Mouse (Mus musculus) left cerebral cortex, postnatal 14 days (tissue): ENCODE results near the gene Rpl10. TPM values are rescaled to one million over a fixed set of nuclear protein-coding genes. Genes with fewer than 3 reads are reported as not detected.
A peak's percentile ranks its signal among the peaks of the same experiment; 100 is the strongest.

Source experiments
- DNase-seq, 2 experiments: peaks; one replicate each; pipeline ENCODE4 v3.0.0; 2021 to 2022; ENCODE audit warnings: low spot score in 2 of 2, mixed read lengths in 1 of 2
- intact Hi-C: fragments of 180-260 bp; cut with DNase I; formaldehyde crosslinking; loops from one replicate; pipeline ENCODE4 v1.15.1; 2025
- microRNA-seq, 2 experiments: library from miRNA; unstranded; fragments of <30 nt; microRNA quantifications; one replicate each; pipeline ENCODE4 v1.2.0; 2022
- total RNA-seq, 2 experiments: library from RNA; stranded (reverse); gene quantifications; 2 replicates each; pipeline ENCODE4 v1.2.3; 2021

Rpl10 gene
- total RNA-seq, 2 experiments from 2014 or later, result 124 to 140 TPM

DNA sequence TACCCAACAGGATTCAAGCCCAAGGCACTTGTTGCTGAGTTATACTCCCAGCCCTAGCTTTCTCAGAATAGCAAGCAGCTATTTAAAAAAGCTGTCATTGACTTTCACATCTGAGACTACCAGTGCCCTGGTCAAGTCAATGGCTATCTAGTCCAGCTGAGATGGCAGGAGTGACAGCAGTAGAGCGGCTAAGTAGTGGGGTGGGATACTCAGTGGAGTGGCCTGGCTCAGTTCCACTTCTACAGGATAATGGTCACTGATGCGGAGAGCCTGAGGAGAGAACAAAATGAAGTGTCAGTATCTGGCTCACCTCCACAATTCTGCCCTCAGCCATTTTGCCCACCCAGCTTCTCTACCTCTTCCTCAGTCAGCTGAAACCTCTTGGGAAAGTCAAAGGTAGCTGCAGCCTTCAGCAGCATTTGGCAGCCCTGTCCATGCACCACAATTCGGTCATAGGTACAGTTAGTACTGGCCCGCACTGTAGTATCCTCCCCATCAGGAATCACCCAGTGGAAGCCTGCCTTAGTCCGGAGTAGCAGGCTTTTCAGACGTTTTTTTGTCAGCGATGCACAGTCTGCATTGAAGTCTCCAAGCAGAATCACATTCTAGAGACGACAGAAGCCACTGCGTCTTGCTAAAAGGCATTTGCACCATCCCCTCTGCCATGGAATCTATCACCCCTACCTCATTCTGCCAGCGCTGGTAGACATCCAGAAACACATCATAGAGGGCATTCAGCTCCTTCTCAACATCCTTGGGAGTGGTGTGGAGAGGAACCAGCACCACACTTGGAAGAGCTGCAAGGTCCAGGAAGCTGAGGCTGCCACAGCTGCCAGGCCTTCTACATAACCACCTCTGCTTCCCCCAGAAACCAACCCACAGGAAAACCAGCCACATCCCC is 3.1 kb downstream of the Rpl10 start:
- no peak for DNase-seq
- intact Hi-C loops, result no loop called here

DNA sequence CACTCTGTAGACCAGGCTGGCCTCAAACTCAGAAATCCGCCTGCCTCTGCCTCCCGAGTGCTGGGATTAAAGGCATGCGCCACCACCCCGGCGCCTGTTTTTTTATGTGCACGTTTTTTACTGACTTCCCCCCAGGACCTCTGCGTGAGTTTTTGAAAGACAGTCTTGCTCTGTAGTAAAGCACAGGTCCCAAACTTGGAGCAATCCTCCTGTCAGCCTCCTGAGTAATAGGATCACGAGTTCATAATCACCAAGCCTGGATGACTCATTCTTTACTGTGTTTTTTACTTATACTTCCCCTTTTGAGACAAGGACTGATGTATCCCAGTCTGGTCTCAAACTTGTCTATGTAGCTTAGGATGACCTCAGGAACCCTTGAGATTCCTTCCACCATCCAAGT is 7.3 kb downstream of the Rpl10 start:
- DNase-seq, result no peak
- intact Hi-C loops, result no loop called here

DNA sequence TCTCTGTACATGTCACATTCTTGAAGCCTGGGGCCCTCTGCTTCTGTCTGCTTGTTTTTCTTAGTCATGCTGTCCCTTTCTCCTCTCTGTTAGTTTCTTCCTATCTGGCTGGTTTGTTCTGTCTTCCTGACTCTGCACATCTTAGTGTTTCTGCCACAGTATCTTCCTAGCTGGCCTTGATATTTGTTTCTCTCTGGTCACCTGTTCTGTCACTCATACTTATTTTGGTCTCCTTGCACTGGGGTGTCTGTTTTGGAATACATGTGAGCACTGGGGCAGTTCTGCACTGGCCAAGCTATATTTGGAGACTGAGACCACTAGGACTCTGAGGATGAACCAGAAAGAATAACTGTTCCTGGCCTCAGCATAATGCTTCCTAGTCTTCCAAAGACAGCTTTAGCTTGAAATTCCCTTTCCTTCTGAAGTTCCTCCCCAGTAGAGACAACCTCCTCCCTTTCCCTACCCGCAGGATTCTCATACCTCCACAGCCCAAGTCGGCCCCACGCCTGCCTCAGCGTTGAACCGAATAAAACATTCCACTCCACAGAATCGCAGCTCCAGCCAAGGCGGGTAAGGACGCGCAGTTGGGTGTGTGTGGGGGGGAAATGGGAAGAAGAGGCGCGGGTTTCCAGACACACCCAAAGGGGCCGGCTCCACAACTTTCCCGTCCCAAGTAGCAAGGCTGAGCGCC is 10.6 kb downstream of the Rpl10 start:
- DNase-seq, result no peak
- intact Hi-C loops, result no loop called here

DNA sequence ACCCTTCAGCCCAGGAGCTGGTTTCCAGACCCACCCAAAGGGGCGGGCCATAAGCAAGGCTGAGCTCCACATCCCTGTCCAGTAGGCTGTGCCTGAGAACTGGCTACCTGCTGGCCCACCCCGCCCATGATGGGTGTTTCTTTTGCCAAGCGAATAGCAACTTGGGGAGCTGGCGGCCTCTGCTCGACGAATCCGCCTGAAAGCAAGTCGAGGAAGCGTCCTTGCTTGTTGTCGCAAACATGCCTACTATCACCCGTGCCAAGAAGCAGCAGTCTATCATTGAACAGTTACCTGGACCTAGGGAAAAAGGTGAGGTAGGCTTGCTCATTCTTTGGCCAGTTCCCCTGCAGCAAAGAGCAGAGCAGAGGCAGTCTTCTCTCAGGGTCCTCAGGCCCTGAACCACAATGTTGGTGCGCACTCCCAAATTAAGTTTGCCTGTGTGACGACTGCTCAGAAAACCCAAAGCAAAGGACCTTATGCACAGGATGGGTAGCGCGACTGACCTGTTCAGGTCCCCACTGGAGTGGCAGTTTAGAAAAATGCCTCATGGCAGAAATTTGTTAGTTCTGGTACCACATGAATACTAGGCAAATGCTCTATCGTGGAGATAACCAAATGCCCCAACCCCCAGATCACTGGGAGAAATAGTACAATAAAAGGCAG is 11.3 kb downstream of the Rpl10 start, which contains the start of the genes Taz and Dnase1l1:
Taz (plus strand) TSS at position 181 of the 663 bp plus-strand sequence.
Dnase1l1 (minus strand) TSS at position 606 of the 663 bp plus-strand sequence.
- intact Hi-C loops, result no loop called here
- peak; percentile 28 to 61 for DNase-seq

DNA sequence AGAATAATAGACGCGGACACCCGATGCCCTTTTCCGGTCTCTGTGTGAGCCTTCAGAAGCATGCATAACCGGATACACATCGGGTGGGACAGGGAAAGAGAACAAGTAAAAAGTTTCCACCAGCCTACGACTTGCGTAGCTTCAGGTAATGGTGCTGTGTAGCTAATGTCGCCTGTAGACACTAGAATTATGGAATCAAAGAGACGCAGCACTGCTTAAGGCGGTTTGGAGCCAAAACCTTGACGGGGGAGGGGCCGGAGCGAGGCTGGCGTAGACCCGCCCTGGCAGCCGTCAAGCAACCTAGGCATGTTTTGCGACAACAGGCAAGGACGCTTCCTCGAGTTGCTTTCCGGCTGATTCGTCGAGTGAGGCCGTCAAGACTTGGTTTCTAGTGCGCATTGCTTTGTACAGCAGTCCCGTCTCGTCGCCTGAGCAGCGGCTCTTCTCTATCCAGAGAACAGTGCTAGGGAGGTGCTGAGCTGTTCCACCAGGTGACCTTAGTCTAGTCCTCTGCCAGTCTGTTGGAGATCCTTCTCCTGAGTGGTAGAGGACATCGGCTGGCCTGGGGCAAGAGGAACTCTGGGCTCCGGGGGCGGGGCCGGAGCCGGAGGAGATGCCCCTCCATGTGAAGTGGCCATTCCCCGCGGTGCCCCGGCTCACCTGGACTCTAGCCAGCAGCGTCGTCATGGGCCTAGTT is 11.9 kb downstream of the Rpl10 start:
- DNase-seq, result peak; percentile 86 to 89

DNA sequence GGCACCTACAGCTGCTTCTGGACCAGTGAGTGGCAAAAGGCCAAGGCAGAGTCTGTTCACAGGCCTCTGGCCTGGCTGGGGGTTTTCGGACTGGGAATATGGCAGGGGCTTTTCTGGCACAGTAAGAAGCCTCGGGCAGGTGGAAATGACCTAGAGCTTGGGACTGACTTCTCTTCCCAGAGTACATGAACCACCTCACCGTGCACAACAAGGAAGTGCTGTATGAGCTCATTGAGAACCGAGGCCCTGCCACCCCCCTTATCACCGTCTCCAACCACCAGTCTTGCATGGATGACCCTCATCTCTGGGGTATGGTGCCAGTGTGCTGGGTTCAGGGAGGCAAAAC is 12.5 kb downstream of the Rpl10 start:
- no peak for DNase-seq
- intact Hi-C loops, result no loop called here

More for the DNA sequence above, 11.9 kb downstream of the Rpl10 start:
- intact Hi-C loops, result no loop called here

DNA sequence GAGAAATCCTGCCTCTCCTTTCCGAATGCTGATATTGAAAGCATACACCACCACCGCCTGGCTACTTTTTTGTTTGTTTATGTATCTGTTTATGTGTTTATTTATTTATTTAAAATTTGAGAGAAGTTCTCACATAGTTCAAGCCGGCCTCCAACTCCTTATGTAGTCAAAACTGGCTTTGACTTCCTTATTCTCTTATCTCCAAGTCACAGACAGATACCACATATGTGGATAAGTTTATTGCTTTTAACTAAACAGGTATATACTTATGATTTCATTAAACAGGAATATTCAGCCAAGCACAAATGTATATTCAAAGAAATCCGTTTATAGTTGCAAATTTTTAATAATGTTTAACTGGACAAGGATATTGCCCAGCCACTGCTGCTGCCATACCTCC is 22.8 kb downstream of the Rpl10 start:
- no peak for DNase-seq
- intact Hi-C loops, result no loop called here

DNA sequence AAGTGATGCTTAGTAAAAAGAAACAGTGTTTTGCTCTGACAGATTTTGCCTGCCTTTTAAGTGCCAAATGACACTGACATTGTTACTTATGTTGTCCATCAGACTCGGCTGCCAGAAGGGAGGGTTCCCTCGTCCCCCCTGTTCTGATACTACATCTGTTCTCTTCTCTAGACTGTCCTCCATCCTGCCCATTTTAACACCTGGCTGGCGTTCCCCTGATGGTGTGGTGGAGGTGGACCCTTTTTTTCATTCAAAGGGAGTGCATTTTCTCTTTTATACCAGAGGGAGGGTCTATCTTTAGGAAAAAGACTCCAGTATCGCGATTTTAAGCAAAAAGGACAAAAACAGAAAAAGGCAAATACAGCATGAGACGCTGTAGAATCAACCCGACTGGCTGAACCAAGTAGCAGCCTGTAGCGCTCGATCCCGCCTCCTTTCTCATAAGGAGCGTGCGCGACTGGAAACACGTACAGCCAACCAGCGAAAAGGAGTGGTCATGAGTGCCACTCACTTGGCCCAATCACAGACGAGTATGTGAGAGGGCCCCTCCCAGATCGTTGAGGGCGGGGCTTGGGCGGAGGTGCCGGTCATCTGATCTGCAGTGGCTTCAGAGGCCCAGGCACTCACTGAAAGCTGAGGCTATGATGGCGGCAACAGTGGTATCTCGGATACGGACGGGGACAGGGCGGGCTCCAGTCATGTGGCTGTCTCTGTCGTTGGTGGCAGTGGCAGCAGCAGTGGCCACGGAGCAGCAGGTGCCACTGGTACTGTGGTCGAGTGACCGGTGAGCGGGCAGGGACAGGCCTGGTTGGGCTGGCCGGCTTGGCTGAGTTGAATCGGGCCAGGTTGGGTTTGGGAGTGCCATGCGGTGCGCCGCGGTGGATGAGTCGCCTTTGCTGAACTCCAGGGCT is 26.2 kb downstream of the Rpl10 start, which contains the start of gene Atp6ap1:
Atp6ap1 (plus strand) TSS at position 560 of the 911 bp plus-strand sequence.
- peak; percentile 93 to 96 for DNase-seq
- intact Hi-C loops, result no loop called here

DNA sequence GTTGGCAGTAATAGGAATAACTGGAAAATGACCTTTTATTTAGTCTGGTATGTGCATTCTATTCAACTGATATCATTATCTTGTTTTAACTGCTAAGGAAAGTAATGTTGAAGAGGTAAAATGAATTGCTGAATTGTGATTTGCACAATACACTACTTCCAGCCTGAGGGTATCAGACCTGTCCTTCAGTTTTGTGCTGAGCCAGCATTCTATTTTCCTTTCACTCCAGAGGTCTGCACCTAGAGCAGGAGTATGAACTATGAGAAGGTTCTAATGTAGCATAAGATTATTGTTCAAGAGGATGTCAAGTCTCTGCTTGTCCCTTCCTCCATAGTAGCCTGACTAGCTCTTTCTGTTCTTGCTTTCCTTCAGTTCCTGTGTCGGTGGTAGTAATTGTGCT is 27.7 kb downstream of the Rpl10 start:
- DNase-seq, result no peak
- intact Hi-C loops, result no loop called here

DNA sequence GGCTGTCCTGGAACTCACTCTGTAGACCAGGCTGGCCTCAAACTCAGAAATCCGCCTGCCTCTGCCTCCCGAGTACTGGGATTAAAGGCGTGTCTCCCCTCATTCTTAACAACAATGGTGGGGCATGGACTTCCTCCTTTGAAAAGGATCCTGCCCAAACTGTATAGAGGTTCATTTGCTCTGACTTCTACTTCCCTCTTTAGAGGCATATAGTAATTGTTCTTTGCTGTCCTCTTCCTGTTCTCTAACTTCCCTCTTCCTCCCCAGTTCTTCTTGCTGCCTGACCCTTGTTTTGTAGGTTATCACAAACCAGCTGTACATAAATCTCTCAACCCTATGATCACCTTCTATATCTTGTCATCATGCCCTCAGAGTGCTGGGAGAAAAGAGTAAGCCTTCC is 29.1 kb downstream of the Rpl10 start:
- DNase-seq, result no peak
- intact Hi-C loops, result no loop called here

DNA sequence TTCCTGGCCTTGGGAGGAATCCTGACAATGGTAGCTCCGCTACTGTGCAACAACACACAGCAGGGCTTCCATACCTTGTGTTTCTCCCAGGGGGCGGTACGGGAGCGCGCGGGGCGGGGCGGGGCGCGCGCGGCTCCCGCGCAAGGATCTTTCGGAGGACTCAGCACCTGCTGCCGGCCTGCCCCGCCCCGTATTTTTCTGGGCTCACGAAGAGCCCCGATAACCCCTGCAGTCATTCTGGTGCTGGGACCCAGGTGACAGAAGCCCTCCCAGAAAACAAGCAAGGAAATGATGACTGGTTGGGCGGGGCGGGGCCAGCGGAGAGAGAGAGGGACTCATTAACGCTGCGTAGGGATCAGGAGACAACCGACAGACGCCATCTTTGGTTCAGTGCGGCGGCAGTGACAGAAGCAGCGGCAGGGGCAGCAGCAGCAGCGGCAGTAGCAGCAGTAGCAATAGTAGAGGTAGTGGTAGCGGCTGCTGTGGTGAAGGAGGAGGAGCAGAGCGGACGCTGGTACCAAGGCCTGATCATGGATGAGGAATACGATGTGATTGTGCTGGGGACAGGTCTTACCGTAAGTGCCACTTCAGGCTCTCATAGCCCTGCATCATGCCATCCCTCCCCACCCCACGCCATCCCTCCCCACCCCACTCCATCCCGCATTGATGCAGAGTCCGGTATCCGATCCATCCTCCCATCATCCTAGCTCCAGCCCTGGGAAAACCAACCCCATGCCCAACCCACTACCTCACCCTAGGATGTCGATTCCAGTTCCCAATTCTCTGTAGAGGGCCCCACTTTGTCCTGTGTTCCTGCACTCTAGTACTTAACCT is 34.5 kb downstream of the Rpl10 start, which contains the start of gene Gdi1:
Gdi1 (plus strand) TSS at position 132 of the 834 bp plus-strand sequence.
- DNase-seq, result peak; percentile 64 to 71
- intact Hi-C loops, result no loop called here

DNA sequence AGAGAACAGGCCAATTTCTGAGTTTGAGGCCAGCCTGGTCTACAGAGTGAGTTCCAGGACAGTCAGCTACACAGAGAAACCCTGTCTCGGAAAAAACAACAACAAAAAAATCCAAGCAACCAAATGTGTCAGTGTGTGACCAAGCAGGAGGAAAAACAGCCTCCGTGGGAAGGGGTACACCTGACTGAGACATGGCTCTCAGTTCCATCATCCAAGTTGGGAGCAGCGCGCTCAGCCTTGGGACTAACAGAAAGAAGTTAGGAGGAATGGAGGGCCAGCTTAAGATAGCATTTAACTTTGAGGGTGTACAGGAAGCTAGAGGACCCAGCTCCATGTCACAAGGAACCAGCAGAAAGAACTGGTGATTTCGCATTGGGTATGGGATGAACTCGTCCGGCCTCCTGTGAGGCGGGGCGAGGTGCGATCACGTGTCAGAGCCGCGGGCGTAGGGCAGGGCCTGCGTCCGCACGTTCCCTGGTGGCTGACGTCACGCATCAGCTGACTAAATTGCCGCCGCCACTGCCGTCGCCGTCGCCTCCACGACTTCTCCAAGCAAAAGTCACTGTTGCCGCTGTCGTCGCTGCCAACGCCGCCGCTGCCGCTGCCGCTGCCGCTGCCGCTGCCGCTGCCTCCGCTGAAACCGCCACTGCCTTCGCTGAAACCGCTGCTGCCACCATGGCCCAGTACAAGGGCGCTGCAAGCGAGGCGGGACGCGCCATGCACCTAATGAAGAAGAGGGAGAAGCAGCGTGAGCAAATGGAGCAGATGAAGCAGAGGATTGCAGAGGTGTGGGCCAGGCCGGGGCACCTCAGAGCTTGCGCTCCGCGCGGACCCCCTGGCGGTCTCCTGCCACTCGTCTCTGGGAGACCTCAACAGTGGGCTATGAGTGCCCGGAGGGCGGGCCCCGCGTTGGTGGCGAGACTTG is 42.2 kb downstream of the Rpl10 start, which contains the start of gene Fam50a:
Fam50a (plus strand) TSS at position 494 of the 925 bp plus-strand sequence.
- peak; percentile 89 to 90 for DNase-seq
- intact Hi-C loops, result no loop called here

Small RNA genes within 50 kb of the gene (microRNA-seq; reads per million reads assigned to microRNA genes)
- 0 to 0.34 reads per million in 2 experiments for gene Mir7091
- gene Mir7092, result 0 to 0.53 reads per million in 2 experiments

Other genes with a start within 250 kb of the Rpl10 start
- 10 to 100 TPM; 32.1 to 38.5 TPM for gene Irak1, start 246.9 kb upstream of the Rpl10 start, total RNA-seq
- under 1 TPM in 1 of 2 experiments, not detected in 1; 0.59 TPM for gene Opn1mw, start 143.3 kb upstream of the Rpl10 start, total RNA-seq
- 10 to 100 TPM; 74.2 to 75.5 TPM for gene Mecp2, start 135.4 kb upstream of the Rpl10 start, total RNA-seq
- gene Tex28, start 103.0 kb upstream of the Rpl10 start, total RNA-seq, result not detected
- not detected for gene Tktl1, start 93.6 kb upstream of the Rpl10 start, total RNA-seq
- gene Flna, start 21.0 kb upstream of the Rpl10 start, total RNA-seq, result 100 to 1,000 TPM in 1 of 2 experiments, 10 to 100 TPM in 1; 89.1 to 100 TPM
- gene Emd, start 16.1 kb upstream of the Rpl10 start, total RNA-seq, result 10 to 100 TPM; 38.9 to 40.4 TPM
- 10 to 100 TPM; 51.2 to 53.1 TPM for gene Taz, start 11.1 kb downstream of the Rpl10 start, total RNA-seq
- 1 to 10 TPM; 1.4 to 2.0 TPM for gene Dnase1l1, start 11.5 kb downstream of the Rpl10 start, total RNA-seq
- gene Atp6ap1, start 26.3 kb downstream of the Rpl10 start, total RNA-seq, result 100 to 1,000 TPM; 351 to 367 TPM
- gene Gdi1, start 34.2 kb downstream of the Rpl10 start, total RNA-seq, result 100 to 1,000 TPM; 663 to 673 TPM
- gene Fam50a, start 42.2 kb downstream of the Rpl10 start, total RNA-seq, result 10 to 100 TPM; 35.4 to 38.5 TPM
- gene Plxna3, start 58.3 kb downstream of the Rpl10 start, total RNA-seq, result 10 to 100 TPM; 33.3 to 33.8 TPM
- 10 to 100 TPM; 30.5 to 33.0 TPM for gene Lage3, start 82.8 kb downstream of the Rpl10 start, total RNA-seq
- 10 to 100 TPM; 59.0 to 62.6 TPM for gene Ubl4a, start 102.4 kb downstream of the Rpl10 start, total RNA-seq
- gene Slc10a3, start 102.5 kb downstream of the Rpl10 start, total RNA-seq, result 1 to 10 TPM; 2.1 to 3.2 TPM
- 10 to 100 TPM; 20.0 to 27.0 TPM for gene Fam3a, start 122.5 kb downstream of the Rpl10 start, total RNA-seq
- gene Ikbkg, start 122.5 kb downstream of the Rpl10 start, total RNA-seq, result 10 to 100 TPM; 41.9 to 46.8 TPM
- gene G6pdx, start 158.4 kb downstream of the Rpl10 start, total RNA-seq, result 10 to 100 TPM; 22.8 to 24.4 TPM
- not detected for gene Gm6880, start 210.6 kb downstream of the Rpl10 start, total RNA-seq